Mouse (Mus musculus) adrenal gland, adult (tissue): ENCODE measurements at regions not wholly inside any gene's neighbourhood (a gene's known extent, or its start where the extent isn't known, plus 50 kb on each side); places are given as distances from the start of the nearest gene placed in this dataset.

ENCODE experiments used
- DNase-seq, 2 experiments: peaks; one replicate each; pipeline ENCODE4 v3.0.0; 2022 to 2023; ENCODE audit warnings: low spot score in 1 of 2; ENCODE audit not compliant: inconsistent age in 2 of 2

DNA sequence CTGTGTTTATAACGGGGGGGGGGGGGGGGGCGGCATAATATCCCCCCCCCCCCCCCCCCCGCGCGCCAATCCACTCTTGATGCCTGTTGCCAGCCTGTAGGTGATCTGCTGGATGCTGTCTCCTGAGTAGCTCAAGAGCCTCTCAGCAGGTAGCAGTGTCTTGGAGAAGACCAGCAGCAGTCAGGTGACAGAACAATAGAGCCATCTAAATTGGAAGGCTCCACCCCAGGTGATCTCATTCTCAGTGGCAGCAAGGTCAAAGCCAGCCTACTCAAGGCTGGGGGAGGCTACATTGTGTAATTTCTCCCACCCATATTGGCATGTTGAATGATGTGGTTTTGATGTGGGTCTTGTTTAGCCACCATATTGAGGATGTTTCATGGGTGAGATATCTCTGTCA is 338.3 kb upstream of the Zfp804a start:
- no peak for DNase-seq

DNA sequence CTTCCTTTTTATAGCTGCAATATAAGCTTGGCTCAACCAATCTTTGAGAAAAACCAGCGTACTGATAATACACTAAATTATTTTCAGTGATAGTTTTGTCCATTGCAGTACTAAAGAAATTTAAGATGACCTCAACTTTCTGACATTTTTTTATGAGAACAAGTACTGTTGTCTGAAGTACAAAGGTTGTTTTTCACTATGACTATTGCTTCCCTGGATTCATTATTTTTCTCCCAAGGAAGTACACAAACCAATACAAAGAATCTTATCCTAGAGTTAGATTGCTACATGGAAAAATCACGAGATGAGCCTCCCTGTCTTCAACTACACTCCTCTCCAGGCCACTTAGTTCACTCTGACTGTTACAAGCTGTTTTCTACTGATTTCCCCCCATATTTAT is 319.5 kb upstream of the Zfp804a start:
- DNase-seq: no peak

DNA sequence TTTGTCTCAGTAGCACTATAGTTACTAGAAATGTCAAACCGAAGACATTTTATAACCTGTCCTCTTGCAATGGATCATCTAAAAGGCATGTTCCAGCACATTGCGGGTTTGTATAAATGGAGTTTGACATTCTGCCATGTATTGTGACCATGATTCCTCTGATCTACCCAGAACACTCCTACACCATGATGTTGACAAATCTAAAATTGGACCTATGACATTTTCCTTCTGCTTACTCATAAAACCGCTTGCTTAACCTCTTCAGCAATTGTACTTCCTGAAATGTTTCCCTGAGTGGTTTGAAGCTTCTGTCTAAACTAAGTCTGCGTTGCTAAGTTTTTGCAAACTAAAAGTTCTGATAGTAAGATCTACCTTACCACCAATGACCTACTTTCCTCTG is 319.0 kb upstream of the Zfp804a start:
- DNase-seq: no peak

DNA sequence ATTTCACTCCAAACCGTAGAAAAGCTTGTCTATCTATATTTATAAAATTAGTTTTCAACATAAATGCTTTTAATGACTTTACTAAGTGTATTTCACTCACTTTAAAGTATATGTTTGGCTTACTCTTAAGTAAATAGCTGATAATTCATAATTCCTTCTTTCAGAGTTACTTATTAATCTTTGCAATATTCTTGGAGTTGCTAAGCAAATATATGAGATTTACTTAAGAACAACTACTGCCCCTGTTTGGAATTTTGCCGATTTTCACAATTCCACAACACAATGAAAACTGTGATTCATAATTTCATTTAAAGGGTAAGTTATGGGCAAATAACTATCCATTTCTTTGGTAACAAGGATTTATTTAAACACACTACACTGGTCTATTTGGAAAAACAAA is 287.2 kb upstream of the Zfp804a start:
- DNase-seq: no peak

DNA sequence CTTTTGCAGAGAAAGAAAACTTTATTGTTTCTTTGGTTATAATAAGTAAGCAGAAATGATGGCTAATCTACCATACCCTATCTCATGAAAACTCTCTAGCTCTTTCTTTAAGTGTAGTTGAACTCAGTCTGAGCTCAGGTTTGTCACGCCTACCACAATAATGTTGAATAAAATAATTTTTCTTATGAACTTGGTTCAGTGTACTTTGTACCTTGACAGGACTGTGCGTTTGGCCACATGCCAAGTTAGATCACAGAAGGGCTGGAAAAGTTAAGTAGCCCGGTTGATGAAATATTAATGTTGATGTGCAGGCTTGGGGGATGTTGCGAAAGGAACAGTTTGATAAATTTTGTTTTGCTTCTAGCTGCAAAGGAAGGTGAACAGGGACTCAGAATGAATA is 270.0 kb upstream of the Zfp804a start:
- peak in 1 of 2 experiments; percentile 20 for DNase-seq
